Mouse (Mus musculus) bone marrow macrophage, adult 2 months (primary cell): ENCODE results near the gene Hs6st3. TPM values are rescaled to one million over a fixed set of nuclear protein-coding genes. Genes with fewer than 3 reads are reported as not detected.

Experiments
- H3K27ac ChIP-seq: 2 replicates; pipeline ENCODE4 v1.5.1; 2012; ENCODE audit warnings: low read depth, low read length; ENCODE audit not compliant: insufficient read depth
- H3K4me1 ChIP-seq: 2 replicates; pipeline ENCODE4 v1.6.1; 2012; ENCODE audit warnings: low read length; ENCODE audit not compliant: control insufficient read depth, insufficient read depth
- H3K4me3 ChIP-seq: 2 replicates; pipeline ENCODE4 v1.5.1; 2012; ENCODE audit warnings: mild to moderate bottlenecking, low read length, moderate library complexity; ENCODE audit not compliant: insufficient read depth
- CTCF ChIP-seq: IDR thresholded peaks from 2 replicates; pipeline ENCODE4 v1.5.1; 2012; ENCODE audit warnings: low read depth, mild to moderate bottlenecking, low read length, moderate library complexity
- POLR2A ChIP-seq: IDR thresholded peaks from 2 replicates; pipeline ENCODE4 v1.6.1; 2012; ENCODE audit warnings: mild to moderate bottlenecking, low read depth, low read length, borderline replicate concordance
- polyA plus RNA-seq: library from polyadenylated mRNA; stranded (reverse); fragments of >200 nt; gene quantifications from 2 replicates; pipeline ENCODE4 v1.2.4, GENCODE M21; 2012; ENCODE audit not compliant: missing spikeins, insufficient read depth, insufficient read length

Hs6st3 gene
- polyA plus RNA-seq, 1 experiment: not detected

GRCm38 (mm10) chr14:119127330-119127729 lies 10.8 kb upstream of the Hs6st3 start:
- Histone ChIP-seq H3K4me3 (no peak overlapping the region), H3K27ac (no peak overlapping the region), H3K4me1 (no peaks in the 10 kb centered on the region)
- TF ChIP-seq CTCF (no peak), POLR2A (no peak)

- Histone ChIP-seq H3K27ac (no peak overlapping the region), H3K4me1 (no peaks in the 10 kb centered on the region), H3K4me3 (peak overlapping the region; percentile 23)
- no peak for TF ChIP-seq CTCF
- no peak for TF ChIP-seq POLR2A
Measured at GRCm38 (mm10) chr14:119137512-119137905, 632 bp upstream of the Hs6st3 start.

GRCm38 (mm10) chr14:119138786-119139100 lies 602 bp downstream of the Hs6st3 start:
- Histone ChIP-seq H3K4me3 (no peak overlapping the region), H3K4me1 (no peaks in the 10 kb centered on the region), H3K27ac (no peak overlapping the region)
- TF ChIP-seq POLR2A (no peak), CTCF (no peak)

GRCm38 (mm10) chr14:119139381-119139950 lies 1.3 kb downstream of the Hs6st3 start:
- TF ChIP-seq POLR2A: no peak
- no peak for TF ChIP-seq CTCF
- Histone ChIP-seq H3K4me1 (no peaks in the 10 kb centered on the region), H3K27ac (no peak overlapping the region), H3K4me3 (no peak overlapping the region)

- Histone ChIP-seq H3K4me3 (no peak overlapping the region), H3K4me1 (no peaks in the 10 kb centered on the region), H3K27ac (no peak overlapping the region)
- TF ChIP-seq POLR2A (no peak), CTCF (no peak)
Measured at GRCm38 (mm10) chr14:119153088-119153487, 14.9 kb downstream of the Hs6st3 start.

GRCm38 (mm10) chr14:119193905-119194304 lies 55.8 kb downstream of the Hs6st3 start:
- Histone ChIP-seq H3K4me1 (no peaks in the 10 kb centered on the region), H3K27ac (no peak overlapping the region), H3K4me3 (no peak overlapping the region)
- TF ChIP-seq CTCF (no peak), POLR2A (no peak)

- TF ChIP-seq CTCF: no peak
- no peak for TF ChIP-seq POLR2A
- Histone ChIP-seq H3K27ac (no peak overlapping the region), H3K4me3 (no peak overlapping the region), H3K4me1 (no peaks in the 10 kb centered on the region)
Measured at GRCm38 (mm10) chr14:119203508-119203907, 65.4 kb downstream of the Hs6st3 start.

- TF ChIP-seq POLR2A: no peak
- no peak for TF ChIP-seq CTCF
- no peaks in the 10 kb centered on the region for H3K4me1 ChIP-seq
- no peak overlapping the region for H3K4me3 ChIP-seq
- H3K27ac ChIP-seq: no peak overlapping the region
Measured at GRCm38 (mm10) chr14:119215576-119216309, 77.6 kb downstream of the Hs6st3 start.

GRCm38 (mm10) chr14:119227709-119228338 lies 89.7 kb downstream of the Hs6st3 start:
- H3K4me1 ChIP-seq: no peaks in the 10 kb centered on the region

GRCm38 (mm10) chr14:119233598-119233997 lies 95.5 kb downstream of the Hs6st3 start:
- Histone ChIP-seq H3K4me1 (no peaks in the 10 kb centered on the region), H3K4me3 (no peak overlapping the region), H3K27ac (no peak overlapping the region)
- TF ChIP-seq CTCF (no peak), POLR2A (no peak)

More at GRCm38 (mm10) chr14:119227709-119228338, 89.7 kb downstream of the Hs6st3 start:
- Histone ChIP-seq H3K4me3 (no peak overlapping the region), H3K27ac (no peak overlapping the region)
- TF ChIP-seq CTCF (no peak), POLR2A (no peak)

- H3K4me3 ChIP-seq: no peak overlapping the region
- H3K27ac ChIP-seq: no peak overlapping the region
- TF ChIP-seq CTCF (no peak), POLR2A (no peak)
- H3K4me1 ChIP-seq: no peaks in the 10 kb centered on the region
Measured at GRCm38 (mm10) chr14:119247131-119247530, 109.0 kb downstream of the Hs6st3 start.
